Mouse (Mus musculus): ENCODE measurements around the gene Arpc1a. TPM values are rescaled to one million over a fixed set of nuclear protein-coding genes. Genes with fewer than 3 reads are reported as not detected.

The Arpc1a gene
- polyA plus RNA-seq, 1 experiment from 2014 or later, result 92.3 TPM

DNA sequence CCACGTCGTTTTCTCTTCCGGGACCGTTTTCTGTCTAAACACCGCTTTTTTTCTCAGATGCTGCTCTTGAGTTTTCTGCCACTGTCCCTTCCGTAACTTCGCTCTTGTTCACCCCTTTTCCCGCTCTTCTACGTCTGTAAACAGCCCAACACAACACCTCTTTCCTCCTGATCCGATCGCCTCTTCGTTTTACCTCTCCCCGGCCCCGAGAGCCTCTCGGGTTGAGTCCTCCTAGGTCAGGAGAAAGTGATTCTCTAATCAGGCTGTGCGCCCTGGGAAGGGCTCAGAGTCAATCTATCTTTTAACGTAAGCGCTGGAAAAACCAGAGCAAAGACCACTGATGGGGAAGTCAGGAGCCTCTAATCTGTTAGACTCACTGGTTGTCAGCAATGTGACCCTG is 57.0 kb downstream of the Arpc1a start:
- WGBS, result under 1% methylated on average over 18 of the region's 18 CpGs
- H3K9me3 ChIP-seq, result no peaks in the 10 kb centered on the region
- H3K27me3 ChIP-seq (replicated peaks), result no peaks in the 10 kb centered on the region
- peak overlapping the region; percentile 85 for H3K27ac ChIP-seq (replicated peaks)
- no peak for ATAC-seq (ENCODE audit: extremely low read depth, insufficient number of reproducible peaks, low FRiP score, low TSS enrichment)
- H3K4me3 ChIP-seq, result peak overlapping the region; percentile 89
- peak overlapping the region; percentile 77 for H3K4me2 ChIP-seq
- peak overlapping the region; percentile 95 for H3K9ac ChIP-seq
- peaks cover 34% of the 10 kb centered on the region for H3K4me1 ChIP-seq
- H3K36me3 ChIP-seq, result peaks cover 58% of the 10 kb centered on the region

DNA sequence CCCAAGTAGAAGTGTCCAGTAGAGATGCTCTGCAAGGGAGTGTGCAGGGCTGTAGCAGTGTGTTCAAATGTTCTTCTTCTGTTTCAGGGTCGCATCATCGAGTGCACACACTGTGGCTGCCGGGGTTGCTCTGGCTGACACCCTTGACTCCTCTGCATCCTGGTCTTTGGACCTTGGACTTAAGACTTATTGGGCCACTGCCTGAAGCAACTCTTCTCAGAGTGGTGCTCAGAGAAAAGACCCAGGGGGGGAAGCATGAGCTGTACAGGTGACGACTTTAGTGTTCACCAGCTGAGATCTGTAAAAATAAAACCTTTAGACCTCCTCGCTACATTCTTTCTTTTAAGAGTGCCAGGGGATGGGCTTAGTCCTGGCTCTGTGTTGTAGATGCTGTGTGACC is 64.1 kb downstream of the Arpc1a start:
- Histone ChIP-seq H3K36me3 (peaks cover 100% of the 10 kb centered on the region), H3K4me2 (no peak overlapping the region), H3K4me3 (no peak overlapping the region), H3K4me1 (no peaks in the 10 kb centered on the region), H3K9me3 (no peaks in the 10 kb centered on the region), H3K9ac (no peak overlapping the region), H3K27ac (replicated peaks) (no peak overlapping the region), H3K27me3 (replicated peaks) (no peaks in the 10 kb centered on the region)
- 85% methylated on average over 5 of the region's 5 CpGs for WGBS
- ATAC-seq (ENCODE audit: extremely low read depth, insufficient number of reproducible peaks, low FRiP score, low TSS enrichment), result no peak

DNA sequence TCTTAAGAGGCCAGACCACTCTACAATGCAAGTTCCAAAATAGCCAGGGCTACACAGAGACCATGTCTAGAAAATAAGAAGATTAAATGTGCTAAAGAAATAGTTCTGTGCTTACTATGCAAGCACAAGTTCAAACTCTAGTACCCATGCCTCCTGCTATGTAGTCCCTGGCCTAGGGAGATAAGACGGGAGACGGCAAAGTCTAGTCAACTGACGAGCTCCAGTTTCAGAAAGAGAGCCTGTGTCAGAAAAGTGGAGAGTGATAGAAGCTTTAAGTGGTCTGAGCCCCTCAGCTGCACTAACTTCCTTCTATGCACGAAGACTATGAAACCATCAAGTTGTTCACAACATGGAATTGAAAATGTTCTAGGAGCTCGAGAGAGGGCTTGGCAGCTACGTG is 65.7 kb downstream of the Arpc1a start:
- H3K27ac ChIP-seq (replicated peaks), result no peak overlapping the region
- peaks cover 100% of the 10 kb centered on the region for H3K36me3 ChIP-seq
- no peak for ATAC-seq (ENCODE audit: extremely low read depth, insufficient number of reproducible peaks, low FRiP score, low TSS enrichment)
- H3K9ac ChIP-seq, result no peak overlapping the region
- no peaks in the 10 kb centered on the region for H3K4me1 ChIP-seq
- no peak overlapping the region for H3K4me2 ChIP-seq
- no peaks in the 10 kb centered on the region for H3K9me3 ChIP-seq
- no peak overlapping the region for H3K4me3 ChIP-seq
- WGBS, result 70% methylated on average over 6 of the region's 6 CpGs
- H3K27me3 ChIP-seq (replicated peaks), result no peaks in the 10 kb centered on the region

DNA sequence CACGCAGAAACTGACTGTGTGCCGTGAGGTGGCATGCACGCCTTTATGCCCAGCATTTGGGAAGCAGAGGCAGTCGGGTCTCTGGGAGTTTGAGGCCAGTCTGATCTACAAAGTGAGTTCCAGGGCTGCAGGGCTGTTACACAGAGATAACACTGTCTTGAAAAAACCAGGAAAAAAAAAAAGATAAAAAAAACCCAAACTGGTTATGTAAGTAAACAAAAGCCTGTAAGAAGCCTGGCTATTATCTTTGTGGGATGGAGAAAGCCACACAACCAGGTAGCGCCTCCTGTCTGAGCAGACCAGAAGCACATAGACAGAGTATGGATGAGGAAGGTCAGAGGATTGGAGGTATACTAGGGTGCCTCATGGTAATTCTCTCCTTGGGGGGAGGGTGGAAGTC is 69.1 kb downstream of the Arpc1a start:
- ATAC-seq (ENCODE audit: extremely low read depth, insufficient number of reproducible peaks, low FRiP score, low TSS enrichment), result peak; percentile 27; the same call in 1 of the 2 replicates
- Histone ChIP-seq H3K9me3 (no peaks in the 10 kb centered on the region), H3K4me2 (no peak overlapping the region), H3K4me3 (no peak overlapping the region), H3K9ac (no peak overlapping the region), H3K4me1 (no peaks in the 10 kb centered on the region), H3K27ac (replicated peaks) (no peak overlapping the region), H3K36me3 (peaks cover 95% of the 10 kb centered on the region), H3K27me3 (replicated peaks) (no peaks in the 10 kb centered on the region)
- WGBS, result 81% methylated on average over 5 of the region's 5 CpGs

Other genes starting within 250 kb of the Arpc1a start
- gene Smurf1, start 118.0 kb upstream of the Arpc1a start, polyA plus RNA-seq (2015; fragmentation: Nextera tagmentation; extraction: Ambion mirVana), result 12.1 and 12.4 TPM in 2 replicates
- gene Gm4871, start 51.1 kb upstream of the Arpc1a start, polyA plus RNA-seq (2015; fragmentation: Nextera tagmentation; extraction: Ambion mirVana), result not detected in 2 replicates
- gene 1700018F24Rik, start 40.8 kb upstream of the Arpc1a start, polyA plus RNA-seq (2015; fragmentation: Nextera tagmentation; extraction: Ambion mirVana), result not detected in 2 replicates
- not detected in 2 replicates for gene Kpna7, start 200 bp downstream of the Arpc1a start, polyA plus RNA-seq (2015; fragmentation: Nextera tagmentation; extraction: Ambion mirVana)
- gene Arpc1b, start 30.4 kb downstream of the Arpc1a start, polyA plus RNA-seq (2015; fragmentation: Nextera tagmentation; extraction: Ambion mirVana), result 221 and 234 TPM in 2 replicates
- gene Pdap1, start 56.4 kb downstream of the Arpc1a start, polyA plus RNA-seq (2015; fragmentation: Nextera tagmentation; extraction: Ambion mirVana), result 62.4 and 62.6 TPM in 2 replicates
- gene Bud31, start 56.5 kb downstream of the Arpc1a start, polyA plus RNA-seq (2015; fragmentation: Nextera tagmentation; extraction: Ambion mirVana), result 135 and 150 TPM in 2 replicates
- 11.6 and 11.8 TPM in 2 replicates for gene Ptcd1, start 83.3 kb downstream of the Arpc1a start, polyA plus RNA-seq (2015; fragmentation: Nextera tagmentation; extraction: Ambion mirVana)
- gene Cpsf4, start 83.4 kb downstream of the Arpc1a start, polyA plus RNA-seq (2015; fragmentation: Nextera tagmentation; extraction: Ambion mirVana), result 27.4 and 28.8 TPM in 2 replicates
- 1,195 and 1,380 TPM in 2 replicates for gene Atp5j2, start 108.2 kb downstream of the Arpc1a start, polyA plus RNA-seq (2015; fragmentation: Nextera tagmentation; extraction: Ambion mirVana)
- 6.8 and 6.9 TPM in 2 replicates for gene Zkscan14, start 118.0 kb downstream of the Arpc1a start, polyA plus RNA-seq (2015; fragmentation: Nextera tagmentation; extraction: Ambion mirVana)
- 9.5 and 10.9 TPM in 2 replicates for gene Zkscan5, start 120.7 kb downstream of the Arpc1a start, polyA plus RNA-seq (2015; fragmentation: Nextera tagmentation; extraction: Ambion mirVana)
- gene Zfp655, start 147.9 kb downstream of the Arpc1a start, polyA plus RNA-seq (2015; fragmentation: Nextera tagmentation; extraction: Ambion mirVana), result 26.0 and 30.0 TPM in 2 replicates
- gene Zscan25, start 196.7 kb downstream of the Arpc1a start, polyA plus RNA-seq (2015; fragmentation: Nextera tagmentation; extraction: Ambion mirVana), result 0.32 and 0.48 TPM in 2 replicates